Mouse (Mus musculus) adrenal gland, postnatal 14 days (tissue): Measurements from ENCODE around the gene Xrcc2. TPM values are rescaled to one million over a fixed set of nuclear protein-coding genes. Genes with fewer than 3 reads are reported as not detected.
A peak's percentile ranks its signal among the peaks of the same experiment; 100 is the strongest.

Experiments used
- DNase-seq: peaks from one replicate; pipeline ENCODE4 v3.0.0; 2021; ENCODE audit warnings: mixed read lengths
- total RNA-seq: library from RNA; stranded (reverse); gene quantifications from 2 replicates; pipeline ENCODE4 v1.2.3, GENCODE M21; 2021

Xrcc2 gene
- total RNA-seq, 1 experiment from 2014 or later: 5.1 TPM

GRCm38 (mm10) chr5:25671051-25671450 is 34.6 kb downstream of the Xrcc2 start:
- no peak for DNase-seq

- no peak for DNase-seq
Measured at GRCm38 (mm10) chr5:25668306-25668705, 37.3 kb downstream of the Xrcc2 start.

- DNase-seq: no peak
Measured at GRCm38 (mm10) chr5:25666684-25667083, 38.9 kb downstream of the Xrcc2 start.

GRCm38 (mm10) chr5:25666108-25666507 is 39.5 kb downstream of the Xrcc2 start:
- DNase-seq: peak; percentile 35

- DNase-seq: no peak
Measured at GRCm38 (mm10) chr5:25665516-25665915, 40.1 kb downstream of the Xrcc2 start.

GRCm38 (mm10) chr5:25663165-25663564 is 42.5 kb downstream of the Xrcc2 start:
- DNase-seq: no peak

- no peak for DNase-seq
Measured at GRCm38 (mm10) chr5:25654578-25654987, 51.0 kb downstream of the Xrcc2 start.

- no peak for DNase-seq
Measured at GRCm38 (mm10) chr5:25653377-25653776, 52.2 kb downstream of the Xrcc2 start.

- DNase-seq: no peak
Measured at GRCm38 (mm10) chr5:25652435-25652834, 53.2 kb downstream of the Xrcc2 start.

GRCm38 (mm10) chr5:25645661-25646364 is 59.8 kb downstream of the Xrcc2 start:
- DNase-seq: no peak

- DNase-seq: no peak
Measured at GRCm38 (mm10) chr5:25644509-25644908, 61.1 kb downstream of the Xrcc2 start.

- no peak for DNase-seq
Measured at GRCm38 (mm10) chr5:25642741-25643140, 62.9 kb downstream of the Xrcc2 start.

Other genes starting within 250 kb of the Xrcc2 start
- 54.3 and 55.9 TPM in 2 replicates for gene Kmt2c, start 207.0 kb downstream of the Xrcc2 start, total RNA-seq
- not detected in 2 replicates for gene Cct8l1, start 189.8 kb downstream of the Xrcc2 start, total RNA-seq
- gene Actr3b, start 54.2 kb upstream of the Xrcc2 start, total RNA-seq: 10.2 and 11.0 TPM in 2 replicates
- not detected in 2 replicates for gene Gm21663, start 236.6 kb upstream of the Xrcc2 start, total RNA-seq
- not detected in 2 replicates for gene Gm21671, start 248.6 kb upstream of the Xrcc2 start, total RNA-seq